Mouse (Mus musculus) midbrain, embryonic 10.5 days (tissue): ENCODE results near the gene Ldah. TPM values are rescaled to one million over a fixed set of nuclear protein-coding genes. Genes with fewer than 3 reads are reported as not detected.

Source experiments
- DNase-seq: peaks from one replicate; pipeline ENCODE4 v3.0.0-alpha.2; 2017; ENCODE audit warnings: low spot score
- H3K27ac ChIP-seq: fragments of 300-500 bp; sonication (generic); replicated peaks from 2 replicates; pipeline ENCODE4 v1.5.1; 2016; ENCODE audit warnings: mild to moderate bottlenecking
- H3K27me3 ChIP-seq: fragments of 300-500 bp; sonication (generic); 2 replicates; pipeline ENCODE4 v1.6.1; 2016; ENCODE audit warnings: low read depth, mild to moderate bottlenecking; ENCODE audit not compliant: poor library complexity, severe bottlenecking
- H3K36me3 ChIP-seq: fragments of 300-500 bp; sonication (generic); 2 replicates; pipeline ENCODE4 v1.6.1; 2016; ENCODE audit warnings: mild to moderate bottlenecking, moderate library complexity
- H3K4me1 ChIP-seq: fragments of 300-500 bp; sonication (generic); 2 replicates; pipeline ENCODE4 v1.6.1; 2016
- H3K4me3 ChIP-seq: fragments of 300-500 bp; sonication (generic); 2 replicates; pipeline ENCODE4 v1.5.1; 2016; ENCODE audit warnings: mild to moderate bottlenecking, moderate library complexity
- H3K9me3 ChIP-seq: fragments of 300-500 bp; sonication (generic); replicated peaks from 2 replicates; pipeline ENCODE4 v1.6.1; 2016; ENCODE audit warnings: mild to moderate bottlenecking
- WGBS: fragments of 180-500 bp; shearing (Covaris S2); methylation state at CpG from one replicate; pipeline ENCODE4 v1.1.7; 2016; 5-methylcytosine and 5-hydroxymethylcytosine counted together
- polyA plus RNA-seq: library from polyadenylated mRNA; unstranded; fragments of >200 nt; fragmentation: Nextera tagmentation; extraction: Ambion mirVana; gene quantifications from 2 replicates; pipeline ENCODE4 v1.2.1, GENCODE M21; 2016

Ldah gene
- polyA plus RNA-seq, 1 experiment from 2014 or later, result 68.8 TPM

DNA sequence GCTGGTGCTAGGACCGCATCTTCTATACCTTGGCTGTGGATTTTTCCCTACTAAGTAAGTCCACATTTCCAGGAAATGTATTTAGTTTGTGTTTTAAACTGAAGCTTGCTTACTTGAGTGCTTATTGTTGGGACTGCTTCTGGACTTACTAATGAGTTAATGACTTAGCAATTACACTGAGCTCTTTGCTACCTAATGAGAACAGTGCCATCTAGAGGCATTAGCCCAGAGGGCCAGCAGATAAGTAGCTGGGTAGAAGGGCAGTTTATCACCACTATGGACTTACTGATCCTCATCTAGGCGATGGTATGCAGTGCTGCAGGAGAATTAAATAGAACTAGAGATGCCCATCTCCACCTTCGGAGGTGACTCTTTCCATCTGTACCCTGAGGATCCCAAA lies 24.8 kb downstream of the Ldah start:
- DNase-seq, result no peak
- Histone ChIP-seq H3K4me1 (no peaks in the 10 kb centered on the region), H3K27ac (no peak overlapping the region), H3K27me3 (no peaks in the 10 kb centered on the region), H3K36me3 (peaks cover 21% of the 10 kb centered on the region), H3K4me3 (no peak overlapping the region), H3K9me3 (no peaks in the 10 kb centered on the region)
- WGBS, result 84% methylated on average over 3 of the region's 3 CpGs

DNA sequence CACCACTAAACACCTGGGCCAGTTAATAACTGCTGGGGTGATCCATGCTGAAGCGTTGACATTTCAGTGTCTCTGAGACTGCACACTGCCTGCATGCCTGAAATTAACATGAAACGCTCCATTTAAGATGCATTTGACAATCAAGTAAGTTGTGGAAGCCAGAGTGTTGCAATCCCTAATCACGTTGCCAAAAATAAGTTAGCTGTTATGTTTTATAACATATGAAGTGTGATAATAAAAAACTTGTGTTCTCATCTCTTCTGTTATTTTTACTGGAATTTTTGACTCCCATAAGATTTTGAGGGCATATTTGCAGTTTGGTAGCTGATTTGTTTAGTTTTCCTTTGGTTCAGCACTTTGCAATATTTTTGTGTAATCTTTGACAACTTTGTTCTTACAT lies 34.3 kb downstream of the Ldah start:
- H3K9me3 ChIP-seq, result no peaks in the 10 kb centered on the region
- H3K27me3 ChIP-seq, result no peaks in the 10 kb centered on the region
- WGBS, result 92% methylated on average over 3 of the region's 3 CpGs
- no peak for DNase-seq
- H3K4me3 ChIP-seq, result no peak overlapping the region
- H3K27ac ChIP-seq, result no peak overlapping the region
- H3K4me1 ChIP-seq, result no peaks in the 10 kb centered on the region
- H3K36me3 ChIP-seq, result peaks cover 14% of the 10 kb centered on the region

DNA sequence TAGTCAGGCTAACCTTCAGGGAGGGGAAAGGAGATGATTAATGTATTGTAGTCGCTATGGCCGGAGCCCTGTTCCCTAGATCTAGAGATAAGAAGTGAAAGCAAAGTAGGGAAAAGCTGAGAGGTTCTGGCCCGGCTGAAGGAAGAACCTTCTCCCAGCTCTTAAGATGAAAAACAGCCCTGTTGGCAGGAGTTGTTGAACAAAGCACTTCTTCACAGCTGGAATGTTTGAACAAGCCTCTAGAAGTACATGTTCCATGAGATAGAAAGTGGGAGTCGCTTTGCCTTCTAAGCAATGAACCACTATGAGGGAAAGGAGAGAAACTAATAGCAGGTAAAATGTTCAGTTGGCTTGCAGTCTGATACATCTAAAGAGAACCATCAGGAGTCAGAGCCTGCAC lies 36.8 kb downstream of the Ldah start:
- Histone ChIP-seq H3K9me3 (no peaks in the 10 kb centered on the region), H3K36me3 (0 out of 2 replicates have a peak, but pooled peaks cover 5% of the 10 kb centered on the region), H3K27ac (no peak overlapping the region), H3K4me1 (no peaks in the 10 kb centered on the region), H3K27me3 (no peaks in the 10 kb centered on the region), H3K4me3 (no peak overlapping the region)
- 86% methylated on average over 4 of the region's 4 CpGs for WGBS
- no peak for DNase-seq

DNA sequence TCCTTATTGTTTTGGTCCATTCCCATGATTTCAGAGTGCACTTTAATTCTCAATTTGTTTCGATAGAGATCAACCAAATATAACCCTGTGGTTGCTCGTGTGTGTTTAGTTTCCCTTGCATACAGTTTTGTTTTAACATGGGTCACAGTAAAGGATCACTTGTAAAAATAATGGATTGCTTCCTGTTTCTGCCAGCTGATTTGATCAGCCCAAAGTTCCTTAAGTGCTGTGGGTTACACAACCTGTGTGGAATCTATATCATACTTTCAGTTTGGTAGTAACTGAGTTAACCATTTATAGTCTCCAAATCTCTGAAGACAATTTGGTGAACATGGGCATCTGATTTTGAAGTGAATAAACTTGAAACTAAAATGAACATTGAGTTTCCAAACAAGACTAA lies 52.4 kb downstream of the Ldah start:
- WGBS, result 84% methylated on average over 2 of the region's 2 CpGs
- H3K4me3 ChIP-seq, result no peak overlapping the region
- no peak overlapping the region for H3K27ac ChIP-seq
- H3K27me3 ChIP-seq, result no peaks in the 10 kb centered on the region
- H3K4me1 ChIP-seq, result no peaks in the 10 kb centered on the region
- no peaks in the 10 kb centered on the region for H3K9me3 ChIP-seq
- DNase-seq, result no peak
- 0 out of 2 replicates have a peak, but pooled peaks cover 5% of the 10 kb centered on the region for H3K36me3 ChIP-seq

DNA sequence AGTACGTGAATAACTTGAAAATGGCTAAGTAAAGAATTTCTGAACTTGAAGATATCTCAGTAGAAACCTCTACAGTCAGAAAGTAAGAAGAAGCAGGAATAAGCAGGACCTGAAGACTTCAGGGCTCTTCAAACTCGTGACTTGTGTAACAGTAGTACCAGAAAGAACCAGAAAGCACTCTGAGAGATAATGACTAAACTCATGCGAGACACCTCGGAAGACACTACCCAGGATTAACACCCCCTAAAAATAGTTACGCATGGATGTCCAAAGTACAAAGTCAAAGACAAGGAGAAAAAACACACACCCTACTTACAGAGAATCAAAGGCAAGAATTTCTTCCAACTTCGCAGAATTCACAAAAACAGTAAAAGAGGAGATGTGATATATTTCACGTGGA lies 58.4 kb downstream of the Ldah start:
- no peaks in the 10 kb centered on the region for H3K27me3 ChIP-seq
- no peaks in the 10 kb centered on the region for H3K9me3 ChIP-seq
- no peak for DNase-seq
- H3K4me3 ChIP-seq, result no peak overlapping the region
- H3K27ac ChIP-seq, result no peak overlapping the region
- 89% methylated on average over 7 of the region's 7 CpGs for WGBS
- peaks cover 8% of the 10 kb centered on the region; the same call in 1 of the 2 replicates for H3K36me3 ChIP-seq
- H3K4me1 ChIP-seq, result no peaks in the 10 kb centered on the region

DNA sequence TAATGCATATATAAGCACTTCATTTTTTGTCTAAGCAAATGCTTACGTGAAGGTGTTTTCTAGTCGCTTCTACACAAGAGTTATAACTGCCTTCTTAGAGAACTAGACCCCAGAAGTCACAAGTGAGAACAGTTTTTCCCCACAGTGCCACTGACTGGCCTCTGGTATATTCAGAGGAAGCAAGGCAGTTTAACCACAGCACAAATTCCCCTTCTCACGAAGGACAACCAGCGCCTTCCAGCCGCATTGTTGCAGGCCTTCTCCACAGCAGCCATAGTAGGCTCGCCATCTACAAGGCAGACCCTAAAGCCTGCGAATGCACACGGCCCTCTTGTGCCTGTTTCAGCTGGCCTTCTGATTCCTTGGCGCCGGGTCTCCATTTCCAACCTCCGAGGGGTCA lies 61.7 kb downstream of the Ldah start:
- no peak overlapping the region for H3K4me3 ChIP-seq
- H3K27me3 ChIP-seq, result no peaks in the 10 kb centered on the region
- H3K4me1 ChIP-seq, result no peaks in the 10 kb centered on the region; the same call in 1 of the 2 replicates
- peaks cover 8% of the 10 kb centered on the region; the same call in 1 of the 2 replicates for H3K36me3 ChIP-seq
- WGBS, result 95% methylated on average over 11 of the region's 11 CpGs
- no peak overlapping the region for H3K27ac ChIP-seq
- H3K9me3 ChIP-seq, result no peaks in the 10 kb centered on the region
- DNase-seq, result no peak

DNA sequence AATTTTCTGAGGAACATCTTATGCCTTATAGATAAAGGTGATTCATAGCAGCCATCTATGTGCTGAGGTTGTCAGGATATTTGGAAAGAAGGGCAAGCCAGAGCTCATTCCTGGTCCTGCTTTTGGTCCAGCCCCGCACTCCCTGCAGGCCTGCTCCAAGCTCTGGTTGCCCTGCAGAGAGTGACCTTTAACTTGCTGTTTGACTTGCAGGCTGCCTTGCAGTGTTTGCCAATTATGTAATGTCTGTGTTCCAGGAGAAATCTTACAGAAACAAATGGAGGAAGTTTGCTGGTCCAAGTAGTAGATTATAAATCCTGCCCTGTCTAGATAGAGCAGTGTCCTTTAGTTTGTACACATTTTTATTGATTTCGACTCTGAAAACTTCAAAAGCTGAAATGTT lies 63.5 kb downstream of the Ldah start:
- no peak for DNase-seq
- no peaks in the 10 kb centered on the region; the same call in 1 of the 2 replicates for H3K4me1 ChIP-seq
- 87% methylated on average over 2 of the region's 2 CpGs for WGBS
- no peak overlapping the region for H3K27ac ChIP-seq
- no peak overlapping the region for H3K4me3 ChIP-seq
- H3K36me3 ChIP-seq, result peaks cover 10% of the 10 kb centered on the region
- H3K9me3 ChIP-seq, result no peaks in the 10 kb centered on the region
- no peaks in the 10 kb centered on the region for H3K27me3 ChIP-seq

DNA sequence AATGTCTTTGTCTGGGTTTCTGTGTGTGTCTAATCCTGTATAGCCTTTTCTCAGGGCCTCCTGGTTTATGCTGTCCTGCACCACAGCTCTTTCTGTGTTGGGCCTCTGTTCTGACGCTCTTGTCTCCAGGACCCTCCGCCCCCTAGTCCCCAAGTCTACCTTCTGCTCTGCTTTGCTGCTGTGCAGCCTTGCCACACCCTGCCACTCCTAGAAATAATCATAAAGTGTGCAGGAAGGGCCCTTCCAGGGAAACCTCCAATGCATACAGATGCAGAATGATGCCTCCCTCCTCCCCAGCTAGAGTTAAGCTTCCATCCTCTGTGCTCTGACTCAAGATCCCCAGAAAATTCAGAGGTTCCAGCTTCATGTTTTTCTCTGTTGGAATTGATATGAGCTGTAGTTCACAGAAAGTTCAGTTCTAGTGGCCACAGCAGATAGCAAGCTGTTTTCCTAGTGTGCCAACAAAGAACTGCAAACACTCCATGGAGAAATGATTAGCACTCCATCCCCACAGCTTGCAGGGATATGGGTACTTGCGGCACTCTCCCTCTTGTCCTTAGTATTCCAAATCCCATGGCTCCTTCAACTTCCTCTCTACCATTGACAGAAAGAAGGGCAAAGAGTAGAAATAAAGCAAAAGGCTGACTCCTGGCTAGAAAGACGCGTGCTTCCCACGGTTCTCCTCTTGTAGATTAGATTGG lies 65.7 kb downstream of the Ldah start:
- Histone ChIP-seq H3K4me1 (no peaks in the 10 kb centered on the region; the same call in 1 of the 2 replicates), H3K27me3 (no peaks in the 10 kb centered on the region), H3K36me3 (peaks cover 15% of the 10 kb centered on the region), H3K27ac (no peak overlapping the region), H3K9me3 (no peaks in the 10 kb centered on the region), H3K4me3 (no peak overlapping the region)
- DNase-seq, result no peak
- WGBS, result 88% methylated on average over 6 of the region's 6 CpGs

DNA sequence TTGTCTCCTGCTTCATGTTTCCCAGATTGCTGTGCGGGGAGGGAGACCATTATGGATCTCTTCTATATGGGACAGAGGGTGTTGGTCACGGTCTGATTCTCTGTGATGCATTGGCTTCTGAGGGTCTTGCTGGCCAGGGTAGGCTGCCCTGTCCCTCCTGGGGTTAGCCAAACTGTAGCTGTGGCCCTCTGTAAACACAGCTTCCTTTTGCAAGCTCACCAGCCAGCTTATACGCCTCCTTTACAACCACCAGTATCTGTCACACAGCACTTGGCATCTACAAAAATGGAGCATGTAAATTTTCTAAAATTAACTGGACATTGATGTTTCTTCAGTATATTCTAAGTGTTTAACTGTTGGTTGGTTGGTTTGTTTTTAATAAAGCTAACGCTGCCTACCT lies 67.5 kb downstream of the Ldah start:
- no peak overlapping the region for H3K4me3 ChIP-seq
- H3K9me3 ChIP-seq, result no peaks in the 10 kb centered on the region
- 85% methylated on average over 4 of the region's 4 CpGs for WGBS
- no peaks in the 10 kb centered on the region; the same call in 1 of the 2 replicates for H3K4me1 ChIP-seq
- H3K27me3 ChIP-seq, result no peaks in the 10 kb centered on the region
- no peak for DNase-seq
- H3K27ac ChIP-seq, result no peak overlapping the region
- H3K36me3 ChIP-seq, result peaks cover 7% of the 10 kb centered on the region; the same call in 1 of the 2 replicates

DNA sequence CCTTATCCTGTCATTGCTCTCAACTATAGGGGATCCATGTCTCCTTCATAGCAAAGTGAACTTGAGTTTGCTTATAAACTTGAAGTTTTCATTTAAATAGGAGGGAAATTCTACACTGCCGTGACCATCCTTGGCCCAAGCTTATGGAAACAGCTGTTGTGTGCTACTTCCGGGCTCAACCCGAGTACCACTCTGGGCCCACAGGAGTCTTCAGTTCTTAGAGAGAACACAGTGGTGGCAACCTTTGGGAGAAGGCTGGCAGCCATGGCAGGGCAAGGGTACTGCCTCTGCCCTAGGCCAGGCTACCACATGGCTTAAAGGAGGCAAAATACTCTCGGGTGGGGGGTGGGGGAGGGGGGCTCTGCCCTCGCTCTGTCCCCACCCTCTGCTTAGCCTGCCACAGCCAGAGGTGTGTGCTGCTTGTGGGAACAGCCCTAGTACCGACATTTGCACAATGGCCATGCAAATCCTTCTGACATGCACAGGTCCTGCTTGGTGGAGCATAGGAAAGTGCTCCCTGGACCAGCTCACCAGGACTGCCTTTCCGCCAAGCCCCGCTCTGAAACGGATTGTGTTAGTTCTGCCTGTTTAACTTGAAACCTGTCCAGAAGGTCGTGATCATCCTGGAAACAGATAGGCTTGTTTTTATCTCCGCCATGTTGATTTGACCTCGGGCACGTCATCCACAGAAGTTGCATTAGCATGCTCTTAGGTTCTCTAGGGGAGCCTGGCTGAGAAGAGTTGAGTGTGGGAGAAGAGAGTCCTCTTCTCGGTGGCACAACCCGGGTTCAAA lies 73.5 kb downstream of the Ldah start:
- peaks cover 34% of the 10 kb centered on the region for H3K36me3 ChIP-seq
- H3K27ac ChIP-seq, result no peak overlapping the region
- DNase-seq, result no peak
- 85% methylated on average over 15 of the region's 15 CpGs for whole genome bisulfite sequencing
- H3K27me3 ChIP-seq, result no peaks in the 10 kb centered on the region
- H3K4me3 ChIP-seq, result no peak overlapping the region
- no peaks in the 10 kb centered on the region for H3K9me3 ChIP-seq
- no peaks in the 10 kb centered on the region for H3K4me1 ChIP-seq

DNA sequence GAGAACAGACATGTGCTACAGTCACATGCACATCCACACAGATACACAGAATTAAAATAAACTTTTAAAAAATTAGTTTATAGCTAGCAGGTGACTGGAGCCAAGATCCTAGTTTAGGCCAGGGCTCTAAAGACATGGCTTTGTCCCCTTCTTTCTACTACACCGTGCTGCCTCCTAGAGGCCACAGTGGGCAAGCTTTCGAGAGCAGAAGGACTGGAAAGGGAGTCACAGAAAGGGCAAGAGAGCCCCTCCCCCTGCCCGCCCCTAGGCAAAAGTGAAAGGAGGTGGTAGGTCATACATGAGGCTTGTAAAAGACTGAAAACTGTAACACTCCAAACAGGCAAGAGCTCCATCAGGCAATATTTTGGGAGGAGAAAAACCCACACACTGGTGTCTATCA lies 80.1 kb downstream of the Ldah start:
- WGBS, result 73% methylated on average over 3 of the region's 3 CpGs
- H3K36me3 ChIP-seq, result peaks cover 28% of the 10 kb centered on the region
- no peak overlapping the region for H3K4me3 ChIP-seq
- H3K27me3 ChIP-seq, result peaks cover 2% of the 10 kb centered on the region; the same call in 1 of the 2 replicates
- H3K9me3 ChIP-seq, result no peaks in the 10 kb centered on the region
- peaks cover 11% of the 10 kb centered on the region for H3K4me1 ChIP-seq
- no peak overlapping the region for H3K27ac ChIP-seq
- no peak for DNase-seq

DNA sequence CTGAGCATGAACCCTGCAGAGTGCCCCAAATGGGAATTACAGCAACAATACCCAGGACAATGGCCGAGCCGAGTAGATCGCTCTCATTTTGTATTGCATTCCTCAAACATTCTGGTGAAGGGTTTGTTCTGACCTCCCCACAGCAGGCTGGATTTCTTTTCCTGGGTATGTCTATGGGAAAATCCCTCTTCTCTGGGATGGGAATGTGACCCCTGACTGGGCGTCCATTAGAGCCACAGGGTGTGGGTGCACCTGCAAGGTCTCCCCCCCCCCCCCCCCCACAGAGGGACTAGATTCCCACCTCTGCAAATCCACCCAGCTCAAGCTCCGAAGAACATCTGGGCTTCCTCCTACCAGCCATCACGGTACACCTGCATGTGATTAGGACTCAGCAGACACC lies 81.2 kb downstream of the Ldah start:
- peaks cover 13% of the 10 kb centered on the region; the same call in 1 of the 2 replicates for H3K27me3 ChIP-seq

DNA sequence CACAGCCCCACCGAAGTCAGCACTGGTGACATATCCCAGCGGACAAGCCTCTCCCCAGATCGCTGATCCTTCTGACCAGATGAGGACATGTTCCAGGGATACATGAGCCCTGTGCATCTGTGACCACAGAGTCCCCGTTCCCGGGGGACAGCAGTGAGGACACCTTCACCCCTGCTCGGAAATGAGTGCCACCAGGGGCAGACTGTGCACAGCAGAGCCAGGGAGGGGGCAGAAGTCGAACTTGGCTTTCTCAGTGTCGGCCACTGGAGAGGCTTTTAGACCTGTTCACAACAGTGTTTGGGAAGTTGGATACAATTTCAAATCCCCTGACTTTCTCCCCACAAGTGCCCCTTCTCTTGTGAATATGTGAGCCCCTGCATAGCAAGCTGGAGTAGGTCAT lies 81.6 kb downstream of the Ldah start:
- peaks cover 16% of the 10 kb centered on the region; the same call in 1 of the 2 replicates for H3K27me3 ChIP-seq
- no peak overlapping the region for H3K4me3 ChIP-seq
- peaks cover 11% of the 10 kb centered on the region for H3K4me1 ChIP-seq
- no peak for DNase-seq
- 91% methylated on average over 8 of the region's 8 CpGs for WGBS
- no peaks in the 10 kb centered on the region for H3K9me3 ChIP-seq
- H3K36me3 ChIP-seq, result peaks cover 13% of the 10 kb centered on the region
- no peak overlapping the region for H3K27ac ChIP-seq

More for the DNA sequence above, 81.2 kb downstream of the Ldah start:
- Histone ChIP-seq H3K4me1 (peaks cover 11% of the 10 kb centered on the region), H3K27ac (no peak overlapping the region), H3K9me3 (no peaks in the 10 kb centered on the region), H3K36me3 (peaks cover 17% of the 10 kb centered on the region), H3K4me3 (no peak overlapping the region)
- 85% methylated on average over 6 of the region's 6 CpGs for WGBS
- DNase-seq, result no peak
